Mouse (Mus musculus) brown adipose tissue, adult 24 weeks (tissue): ENCODE measurements around the gene Rpn1. TPM values are rescaled to one million over a fixed set of nuclear protein-coding genes. Genes with fewer than 3 reads are reported as not detected.
A peak's percentile ranks its signal among the peaks of the same experiment; 100 is the strongest.

Source experiments
- H3K27ac ChIP-seq: fragments of 200-500 bp; replicated peaks from 2 replicates; pipeline ENCODE4 v1.5.1; 2012; ENCODE audit warnings: low read depth, mild to moderate bottlenecking, low read length
- H3K4me1 ChIP-seq: fragments of 200-500 bp; 2 replicates; pipeline ENCODE4 v1.6.1; 2012; ENCODE audit warnings: low read length, mixed read lengths; ENCODE audit not compliant: control insufficient read depth, insufficient read depth, insufficient read length
- H3K4me3 ChIP-seq: fragments of 200-500 bp; 2 replicates; pipeline ENCODE4 v1.5.1; 2012; ENCODE audit warnings: low read depth, mild to moderate bottlenecking, low read length, moderate library complexity; ENCODE audit not compliant: insufficient read depth
- polyA plus RNA-seq: library from polyadenylated mRNA; stranded (reverse); fragments of >200 nt; gene quantifications from 2 replicates; pipeline ENCODE4 v1.2.4, GENCODE M21; 2012; ENCODE audit not compliant: missing spikeins, insufficient read depth, insufficient read length

The Rpn1 gene
- polyA plus RNA-seq, 1 experiment, result 50.8 TPM

DNA sequence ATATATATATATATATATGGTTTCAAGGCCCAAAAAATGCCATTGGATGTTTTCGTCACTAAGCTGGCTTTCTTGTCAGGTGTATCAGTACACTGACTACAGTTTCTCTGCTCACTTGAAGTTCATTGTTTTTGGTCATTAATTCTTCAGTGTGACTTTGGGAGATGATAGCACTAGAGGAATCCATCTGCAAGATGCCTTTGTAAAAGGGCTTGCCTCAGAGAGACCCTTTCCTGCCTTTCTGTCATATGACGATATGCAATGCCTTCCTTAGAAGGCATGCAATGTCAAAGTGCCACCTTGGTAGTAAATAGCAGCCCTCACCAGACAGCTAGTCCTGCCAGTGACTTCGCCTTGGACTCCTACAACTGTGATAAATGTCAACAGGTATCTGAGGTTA, 610 bp upstream of the Rpn1 start:
- Histone ChIP-seq H3K27ac (no peak overlapping the region; the same call in 1 of the 2 replicates), H3K4me3 (no peak overlapping the region), H3K4me1 (peaks cover 4% of the 10 kb centered on the region)

DNA sequence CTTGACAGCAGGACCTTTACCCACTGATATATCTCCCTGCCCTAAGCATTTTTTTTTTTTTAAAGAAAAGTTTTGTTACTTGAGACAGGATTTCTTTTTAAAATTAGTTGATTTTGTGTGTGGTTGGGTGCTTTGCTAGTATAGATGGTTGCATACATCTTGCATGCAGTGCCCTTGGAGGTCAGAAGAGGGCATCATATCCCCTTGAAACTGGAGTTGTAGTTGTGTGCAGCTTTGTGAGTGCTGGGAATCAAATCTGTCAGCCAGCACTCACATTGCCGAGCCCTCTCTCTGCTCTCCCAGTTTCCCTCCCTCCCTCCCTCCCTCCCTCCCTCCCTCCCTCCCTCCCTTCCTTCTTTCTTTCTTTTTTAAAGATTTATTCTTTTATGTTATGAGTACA, 4.7 kb downstream of the Rpn1 start:
- no peak overlapping the region for H3K4me3 ChIP-seq
- H3K27ac ChIP-seq, result no peak overlapping the region
- H3K4me1 ChIP-seq, result peaks cover 2% of the 10 kb centered on the region

GRCm38 (mm10) chr6:88095377-88095776, 11.1 kb downstream of the Rpn1 start:
- H3K4me1 ChIP-seq, result no peaks in the 10 kb centered on the region
- no peak overlapping the region for H3K27ac ChIP-seq
- H3K4me3 ChIP-seq, result no peak overlapping the region

- Histone ChIP-seq H3K4me1 (no peaks in the 10 kb centered on the region), H3K27ac (no peak overlapping the region), H3K4me3 (no peak overlapping the region)
Observed at GRCm38 (mm10) chr6:88102096-88102495, 17.8 kb downstream of the Rpn1 start.

GRCm38 (mm10) chr6:88105783-88106611, 21.7 kb downstream of the Rpn1 start:
- no peak overlapping the region for H3K27ac ChIP-seq
- H3K4me3 ChIP-seq, result peak overlapping the region; percentile 46

GRCm38 (mm10) chr6:88106612-88107123, 22.4 kb downstream of the Rpn1 start:
- no peak overlapping the region for H3K4me3 ChIP-seq
- H3K27ac ChIP-seq, result no peak overlapping the region
- no peaks in the 10 kb centered on the region for H3K4me1 ChIP-seq

More at GRCm38 (mm10) chr6:88105783-88106611, 21.7 kb downstream of the Rpn1 start:
- no peaks in the 10 kb centered on the region for H3K4me1 ChIP-seq

DNA sequence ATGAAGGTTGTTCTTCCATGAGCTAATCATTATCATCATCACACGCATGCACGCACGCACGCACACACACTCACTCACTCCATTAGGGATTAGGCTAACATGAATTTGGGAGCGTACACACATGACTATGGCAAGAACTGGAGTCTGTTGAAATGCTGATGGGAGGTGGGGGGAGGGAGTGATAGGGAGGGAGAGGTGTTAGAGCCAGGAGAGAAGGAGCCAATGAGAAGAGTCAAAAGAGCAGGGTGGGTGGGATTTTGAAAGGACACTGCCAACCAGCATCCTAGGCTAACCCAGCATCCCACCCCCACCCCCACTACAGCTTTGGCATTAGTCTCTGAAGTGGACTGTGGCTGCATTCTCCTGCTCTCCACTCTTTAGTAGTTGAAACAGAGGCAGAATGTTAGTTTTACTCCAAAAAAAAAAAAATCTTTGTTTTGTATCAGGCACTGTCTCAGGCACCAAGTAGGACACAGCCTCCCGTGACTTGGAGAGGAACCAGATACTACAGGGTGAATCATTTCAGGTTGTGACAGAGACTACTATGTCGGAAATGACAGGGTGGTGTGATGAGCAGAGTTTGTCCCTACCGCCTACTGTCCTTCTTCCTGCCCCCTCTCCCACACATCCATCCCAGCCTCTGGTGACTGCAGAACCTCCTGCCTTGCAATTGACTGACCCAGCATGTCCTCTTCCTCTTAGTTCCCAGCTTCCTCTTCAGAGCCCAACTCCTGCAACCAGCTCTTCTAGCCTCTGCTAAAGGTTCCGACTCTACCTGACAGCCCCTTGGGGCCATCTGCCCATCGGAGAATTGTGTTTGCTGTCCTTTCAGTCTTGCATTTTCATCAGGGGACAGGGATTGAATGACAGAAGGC, 23.6 kb downstream of the Rpn1 start:
- no peak overlapping the region for H3K27ac ChIP-seq
- H3K4me1 ChIP-seq, result no peaks in the 10 kb centered on the region
- H3K4me3 ChIP-seq, result no peak overlapping the region

GRCm38 (mm10) chr6:88113139-88113538, 28.9 kb downstream of the Rpn1 start:
- Histone ChIP-seq H3K27ac (no peak overlapping the region), H3K4me1 (no peaks in the 10 kb centered on the region)

DNA sequence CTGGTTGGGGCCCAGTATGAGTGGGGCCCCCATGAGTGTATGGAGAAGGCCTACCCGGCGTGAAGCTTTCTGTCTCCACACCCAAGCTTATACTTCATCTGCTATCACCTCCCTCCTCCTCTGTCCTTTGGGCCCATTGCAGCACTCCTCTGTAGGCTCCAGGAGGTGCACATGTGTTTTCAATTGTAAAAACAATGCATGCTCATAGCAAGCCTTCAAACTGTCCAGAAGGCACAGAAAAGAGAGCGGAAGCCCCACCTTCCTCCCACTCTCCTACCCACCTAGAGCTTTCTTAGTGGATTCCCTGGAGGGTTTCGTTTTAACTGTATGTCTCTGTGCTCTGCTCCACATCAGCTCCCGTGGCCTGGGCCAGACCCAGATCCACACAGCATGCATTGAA, 30.1 kb downstream of the Rpn1 start:
- Histone ChIP-seq H3K4me3 (no peak overlapping the region), H3K4me1 (no peaks in the 10 kb centered on the region), H3K27ac (no peak overlapping the region)

More at GRCm38 (mm10) chr6:88113139-88113538, 28.9 kb downstream of the Rpn1 start:
- no peak overlapping the region for H3K4me3 ChIP-seq

- Histone ChIP-seq H3K4me1 (no peaks in the 10 kb centered on the region), H3K4me3 (no peak overlapping the region), H3K27ac (no peak overlapping the region)
Observed at GRCm38 (mm10) chr6:88116347-88117183, 32.3 kb downstream of the Rpn1 start.

DNA sequence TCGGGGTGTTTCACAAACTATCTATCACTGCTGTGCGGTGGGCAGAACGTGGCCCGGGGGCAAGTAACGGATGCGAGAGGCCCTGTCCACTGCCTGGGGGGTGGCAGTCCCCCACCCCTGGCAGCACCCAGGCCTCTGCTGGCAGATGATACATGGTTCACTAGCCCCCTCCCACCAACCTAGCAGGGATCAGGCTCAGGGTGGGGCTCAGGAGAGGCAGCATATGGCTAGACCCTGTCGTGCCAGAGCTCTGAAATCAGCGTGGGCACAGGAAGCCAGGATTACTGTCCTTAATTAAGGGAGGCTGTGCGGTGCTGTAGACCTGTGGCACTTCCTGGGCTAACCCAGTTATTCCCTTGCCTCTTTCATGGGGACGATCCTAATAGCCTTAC, 32.9 kb downstream of the Rpn1 start:
- Histone ChIP-seq H3K4me3 (no peak overlapping the region), H3K4me1 (no peaks in the 10 kb centered on the region), H3K27ac (no peak overlapping the region)

DNA sequence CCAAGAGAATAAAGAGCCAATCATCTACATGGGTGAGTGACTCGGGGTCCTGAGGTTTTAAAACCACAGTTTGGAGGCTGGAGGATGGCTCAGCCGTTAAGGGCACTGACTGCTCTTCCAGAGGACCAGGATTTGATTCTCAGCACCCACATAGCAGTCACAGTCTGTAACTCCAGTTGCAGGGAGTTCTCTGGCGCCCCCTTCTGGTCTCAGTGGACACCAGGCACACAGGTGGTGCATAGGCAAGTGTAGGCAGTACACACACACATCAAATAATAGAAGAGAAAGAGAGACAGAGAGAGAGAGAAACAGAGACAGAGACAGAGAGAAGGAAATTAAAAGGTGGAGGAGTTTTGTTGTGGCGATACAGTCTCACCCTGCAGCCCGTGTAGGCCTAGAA, 35.0 kb downstream of the Rpn1 start:
- Histone ChIP-seq H3K27ac (no peak overlapping the region), H3K4me1 (no peaks in the 10 kb centered on the region), H3K4me3 (no peak overlapping the region)

- Histone ChIP-seq H3K27ac (no peak overlapping the region), H3K4me3 (no peak overlapping the region), H3K4me1 (no peaks in the 10 kb centered on the region)
Observed at GRCm38 (mm10) chr6:88120813-88121212, 36.5 kb downstream of the Rpn1 start.

DNA sequence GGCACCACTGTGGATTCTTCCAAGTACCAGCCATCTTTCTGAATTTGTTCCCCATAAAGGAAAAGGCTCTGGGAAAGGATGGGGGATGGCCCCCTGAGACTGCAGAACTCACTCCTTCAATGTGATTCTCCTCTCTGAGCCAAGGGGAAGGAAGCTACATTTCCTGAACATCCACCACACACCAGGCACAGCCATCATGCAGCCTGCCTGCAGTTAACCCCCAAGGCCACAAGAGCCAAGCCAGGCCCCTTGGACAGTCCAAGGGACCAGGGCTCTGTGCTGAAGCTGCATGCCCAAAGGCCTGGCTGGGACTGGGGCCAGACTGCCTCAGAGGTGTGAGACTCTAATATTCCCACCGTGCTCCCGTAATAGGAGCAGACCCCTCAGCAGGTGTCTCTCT, 37.5 kb downstream of the Rpn1 start:
- H3K4me1 ChIP-seq, result no peaks in the 10 kb centered on the region
- no peak overlapping the region for H3K27ac ChIP-seq
- no peak overlapping the region for H3K4me3 ChIP-seq
